Mouse (Mus musculus) midbrain, embryonic 10.5 days (tissue): ENCODE results near the gene Samsn1. TPM values are rescaled to one million over a fixed set of nuclear protein-coding genes. Genes with fewer than 3 reads are reported as not detected.

Experiments used
- DNase-seq: peaks from one replicate; pipeline ENCODE4 v3.0.0-alpha.2; 2017; ENCODE audit warnings: low spot score
- H3K27ac ChIP-seq: fragments of 300-500 bp; sonication (generic); replicated peaks from 2 replicates; pipeline ENCODE4 v1.5.1; 2016; ENCODE audit warnings: mild to moderate bottlenecking
- H3K27me3 ChIP-seq: fragments of 300-500 bp; sonication (generic); 2 replicates; pipeline ENCODE4 v1.6.1; 2016; ENCODE audit warnings: low read depth, mild to moderate bottlenecking; ENCODE audit not compliant: poor library complexity, severe bottlenecking
- H3K36me3 ChIP-seq: fragments of 300-500 bp; sonication (generic); 2 replicates; pipeline ENCODE4 v1.6.1; 2016; ENCODE audit warnings: mild to moderate bottlenecking, moderate library complexity
- H3K4me1 ChIP-seq: fragments of 300-500 bp; sonication (generic); 2 replicates; pipeline ENCODE4 v1.6.1; 2016
- H3K4me3 ChIP-seq: fragments of 300-500 bp; sonication (generic); 2 replicates; pipeline ENCODE4 v1.5.1; 2016; ENCODE audit warnings: mild to moderate bottlenecking, moderate library complexity
- H3K9me3 ChIP-seq: fragments of 300-500 bp; sonication (generic); replicated peaks from 2 replicates; pipeline ENCODE4 v1.6.1; 2016; ENCODE audit warnings: mild to moderate bottlenecking
- WGBS: fragments of 180-500 bp; shearing (Covaris S2); methylation state at CpG from one replicate; pipeline ENCODE4 v1.1.7; 2016; 5-methylcytosine and 5-hydroxymethylcytosine counted together
- polyA plus RNA-seq: library from polyadenylated mRNA; unstranded; fragments of >200 nt; fragmentation: Nextera tagmentation; extraction: Ambion mirVana; gene quantifications from 2 replicates; pipeline ENCODE4 v1.2.1, GENCODE M21; 2016

The Samsn1 gene
- polyA plus RNA-seq, 1 experiment from 2014 or later: 1.5 TPM

- Histone ChIP-seq H3K4me3 (no peak overlapping the region), H3K4me1 (no peaks in the 10 kb centered on the region), H3K27me3 (no peaks in the 10 kb centered on the region), H3K9me3 (no peaks in the 10 kb centered on the region), H3K27ac (no peak overlapping the region), H3K36me3 (no peaks in the 10 kb centered on the region)
- WGBS: 93% methylated on average over 1 of the region's 1 CpGs
- DNase-seq: no peak
These were observed 31.9 kb downstream of the Samsn1 start for GRCm38 (mm10) chr16:75990173-75990572.

- no peaks in the 10 kb centered on the region for H3K36me3 ChIP-seq
- 100% methylated on average over 1 of the region's 1 CpGs for WGBS
- no peak for DNase-seq
These were observed 38.2 kb downstream of the Samsn1 start for GRCm38 (mm10) chr16:75983831-75984230.

GRCm38 (mm10) chr16:75979381-75979780 is 42.7 kb downstream of the Samsn1 start:
- no peak for DNase-seq
- no peaks in the 10 kb centered on the region for H3K4me1 ChIP-seq
- no peak overlapping the region for H3K4me3 ChIP-seq
- H3K36me3 ChIP-seq: no peaks in the 10 kb centered on the region
- H3K27ac ChIP-seq: no peak overlapping the region
- no peaks in the 10 kb centered on the region for H3K9me3 ChIP-seq
- H3K27me3 ChIP-seq: no peaks in the 10 kb centered on the region

More at GRCm38 (mm10) chr16:75983831-75984230, 38.2 kb downstream of the Samsn1 start:
- Histone ChIP-seq H3K4me1 (no peaks in the 10 kb centered on the region), H3K4me3 (no peak overlapping the region), H3K9me3 (no peaks in the 10 kb centered on the region), H3K27ac (no peak overlapping the region), H3K27me3 (no peaks in the 10 kb centered on the region)

- DNase-seq: no peak
- 89% methylated on average over 5 of the region's 5 CpGs for WGBS
- Histone ChIP-seq H3K36me3 (no peaks in the 10 kb centered on the region), H3K4me3 (no peak overlapping the region), H3K4me1 (no peaks in the 10 kb centered on the region), H3K27me3 (no peaks in the 10 kb centered on the region), H3K27ac (no peak overlapping the region), H3K9me3 (no peaks in the 10 kb centered on the region)
These were observed 44.3 kb downstream of the Samsn1 start for GRCm38 (mm10) chr16:75977798-75978197.

GRCm38 (mm10) chr16:75975682-75976332 is 46.3 kb downstream of the Samsn1 start:
- Histone ChIP-seq H3K4me3 (no peak overlapping the region), H3K36me3 (no peaks in the 10 kb centered on the region), H3K9me3 (no peaks in the 10 kb centered on the region), H3K27ac (no peak overlapping the region), H3K4me1 (no peaks in the 10 kb centered on the region), H3K27me3 (no peaks in the 10 kb centered on the region)
- 89% methylated on average over 11 of the region's 11 CpGs for WGBS
- DNase-seq: no peak

- no peaks in the 10 kb centered on the region for H3K9me3 ChIP-seq
- DNase-seq: no peak
These were observed 51.6 kb downstream of the Samsn1 start for GRCm38 (mm10) chr16:75970266-75970998.

GRCm38 (mm10) chr16:75962021-75962420 is 60.1 kb downstream of the Samsn1 start:
- Histone ChIP-seq H3K36me3 (no peaks in the 10 kb centered on the region), H3K9me3 (no peaks in the 10 kb centered on the region), H3K27me3 (no peaks in the 10 kb centered on the region), H3K27ac (no peak overlapping the region), H3K4me1 (no peaks in the 10 kb centered on the region), H3K4me3 (no peak overlapping the region)
- no peak for DNase-seq
- WGBS: 81% methylated on average over 8 of the region's 8 CpGs

More at GRCm38 (mm10) chr16:75970266-75970998, 51.6 kb downstream of the Samsn1 start:
- Histone ChIP-seq H3K4me3 (no peak overlapping the region), H3K36me3 (no peaks in the 10 kb centered on the region), H3K4me1 (no peaks in the 10 kb centered on the region), H3K27ac (no peak overlapping the region), H3K27me3 (no peaks in the 10 kb centered on the region)
- 87% methylated on average over 6 of the region's 6 CpGs for WGBS

- no peak overlapping the region for H3K27ac ChIP-seq
- no peaks in the 10 kb centered on the region for H3K36me3 ChIP-seq
- DNase-seq: no peak
- no peaks in the 10 kb centered on the region for H3K4me1 ChIP-seq
- no peaks in the 10 kb centered on the region for H3K9me3 ChIP-seq
- H3K4me3 ChIP-seq: no peak overlapping the region
- H3K27me3 ChIP-seq: no peaks in the 10 kb centered on the region
- WGBS: 58% methylated on average over 5 of the region's 5 CpGs
These were observed 60.6 kb downstream of the Samsn1 start for GRCm38 (mm10) chr16:75961487-75961886.

GRCm38 (mm10) chr16:75961036-75961435 is 61.0 kb downstream of the Samsn1 start:
- no peak for DNase-seq
- no peaks in the 10 kb centered on the region for H3K9me3 ChIP-seq
- WGBS: 94% methylated on average over 7 of the region's 7 CpGs
- no peak overlapping the region for H3K4me3 ChIP-seq
- no peak overlapping the region for H3K27ac ChIP-seq
- H3K27me3 ChIP-seq: no peaks in the 10 kb centered on the region
- no peaks in the 10 kb centered on the region for H3K4me1 ChIP-seq
- no peaks in the 10 kb centered on the region for H3K36me3 ChIP-seq

GRCm38 (mm10) chr16:75933357-75933756 is 88.7 kb downstream of the Samsn1 start:
- no peaks in the 10 kb centered on the region for H3K4me1 ChIP-seq
- no peaks in the 10 kb centered on the region for H3K27me3 ChIP-seq
- H3K9me3 ChIP-seq: no peaks in the 10 kb centered on the region
- no peak overlapping the region for H3K27ac ChIP-seq
- no peak overlapping the region for H3K4me3 ChIP-seq
- H3K36me3 ChIP-seq: no peaks in the 10 kb centered on the region
- DNase-seq: no peak

- no peaks in the 10 kb centered on the region for H3K27me3 ChIP-seq
- H3K9me3 ChIP-seq: no peaks in the 10 kb centered on the region
- H3K4me3 ChIP-seq: no peak overlapping the region
- DNase-seq: no peak
- H3K36me3 ChIP-seq: no peaks in the 10 kb centered on the region
- H3K4me1 ChIP-seq: no peaks in the 10 kb centered on the region
- no peak overlapping the region for H3K27ac ChIP-seq
- 82% methylated on average over 4 of the region's 4 CpGs for WGBS
These were observed 91.9 kb downstream of the Samsn1 start for GRCm38 (mm10) chr16:75930222-75930553.

GRCm38 (mm10) chr16:75929536-75930221 is 92.4 kb downstream of the Samsn1 start:
- no peak overlapping the region for H3K27ac ChIP-seq
- WGBS: 88% methylated on average over 11 of the region's 11 CpGs
- H3K4me1 ChIP-seq: no peaks in the 10 kb centered on the region
- H3K27me3 ChIP-seq: no peaks in the 10 kb centered on the region
- DNase-seq: no peak
- H3K36me3 ChIP-seq: no peaks in the 10 kb centered on the region
- no peak overlapping the region for H3K4me3 ChIP-seq
- no peaks in the 10 kb centered on the region for H3K9me3 ChIP-seq

- Histone ChIP-seq H3K9me3 (no peaks in the 10 kb centered on the region), H3K36me3 (no peaks in the 10 kb centered on the region), H3K27ac (no peak overlapping the region), H3K4me1 (no peaks in the 10 kb centered on the region), H3K4me3 (no peak overlapping the region), H3K27me3 (no peaks in the 10 kb centered on the region)
- DNase-seq: no peak
- WGBS: 83% methylated on average over 2 of the region's 2 CpGs
These were observed 95.6 kb downstream of the Samsn1 start for GRCm38 (mm10) chr16:75926511-75926910.
